Mouse (Mus musculus): Measurements from ENCODE around the gene Kcnd3. TPM values are rescaled to one million over a fixed set of nuclear protein-coding genes. Genes with fewer than 3 reads are reported as not detected.

Kcnd3 gene
- polyA plus RNA-seq, 2 experiments = 0.01 to 0.08 TPM

GRCm38 (mm10) chr3:105569310-105569752 is 117.2 kb downstream of the Kcnd3 start:
- no peaks in the 10 kb centered on the region for H3K9me3 ChIP-seq (ENCODE audit: control insufficient read depth, low read length)
- ATAC-seq (ENCODE audit: insufficient read depth) (no peak), DNase-seq (ENCODE audit: low read depth in 3 of 3, low spot score in 3 of 3) (no peak)
- H3K4me1 ChIP-seq (replicated peaks; ENCODE audit: control insufficient read depth in 2 of 2, insufficient read depth in 2 of 2, low read length in 1 of 2) = no peaks in the 10 kb centered on the region
- no peaks in the 10 kb centered on the region for H3K27me3 ChIP-seq (ENCODE audit: control insufficient read depth, insufficient read depth, low read length)
- no peak overlapping the region for H3K4me2 ChIP-seq (ENCODE audit: low read depth)
- TF ChIP-seq EP300 (IDR thresholded peaks at IDR 0.05; ENCODE audit: low read depth) = no peak
- no peak for TF ChIP-seq CTCF (IDR thresholded peaks at IDR 0.05; ENCODE audit: low read depth)
- no peak overlapping the region for H3K9ac ChIP-seq (replicated peaks)
- WGBS (ENCODE audit: insufficient replicate concordance) = 44% methylated on average over 6 of the region's 6 CpGs
- no peak overlapping the region for H3K27ac ChIP-seq
- H3K36me3 ChIP-seq (replicated peaks; ENCODE audit: control insufficient read depth, insufficient read depth, low read depth) = no peaks in the 10 kb centered on the region
- H3K4me3 ChIP-seq (ENCODE audit: insufficient read depth in 1 of 2, low read depth in 2 of 2, low read length in 2 of 2) = no peak overlapping the region

DNA sequence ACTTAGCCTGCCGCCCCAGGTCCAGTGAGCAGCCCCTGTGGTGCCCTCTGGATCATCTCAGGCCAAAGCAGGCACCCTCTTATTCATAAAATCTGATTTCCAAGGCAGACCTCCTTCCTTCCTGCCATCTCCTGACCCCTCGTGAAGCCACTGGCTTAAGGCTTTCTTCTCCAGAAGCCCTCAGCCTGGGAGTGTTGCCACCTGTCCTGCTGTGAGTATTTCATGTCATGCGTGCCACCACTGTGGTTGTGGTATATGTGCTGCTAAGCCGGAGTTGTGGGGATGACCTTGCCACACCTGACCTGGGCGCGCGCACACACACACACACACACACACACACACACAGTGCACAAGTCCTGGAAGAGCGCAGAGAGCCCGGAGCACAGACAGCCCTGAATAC is 117.8 kb downstream of the Kcnd3 start:
- 72% methylated on average over 9 of the region's 9 CpGs for WGBS (ENCODE audit: insufficient replicate concordance)
- DNase-seq (ENCODE audit: low read depth in 3 of 3, low spot score in 3 of 3) (no peak), ATAC-seq (ENCODE audit: insufficient read depth) (no peak)
- Histone ChIP-seq H3K36me3 (replicated peaks; ENCODE audit: control insufficient read depth, insufficient read depth, low read depth) (no peaks in the 10 kb centered on the region), H3K27ac (no peak overlapping the region), H3K9me3 (ENCODE audit: control insufficient read depth, low read length) (no peaks in the 10 kb centered on the region), H3K4me2 (ENCODE audit: low read depth) (no peak overlapping the region), H3K4me3 (ENCODE audit: insufficient read depth in 1 of 2, low read depth in 2 of 2, low read length in 2 of 2) (no peak overlapping the region), H3K27me3 (ENCODE audit: control insufficient read depth, insufficient read depth, low read length) (no peaks in the 10 kb centered on the region), H3K9ac (replicated peaks) (no peak overlapping the region), H3K4me1 (replicated peaks; ENCODE audit: control insufficient read depth in 2 of 2, insufficient read depth in 2 of 2, low read length in 1 of 2) (no peaks in the 10 kb centered on the region)
- TF ChIP-seq EP300 (IDR thresholded peaks at IDR 0.05; ENCODE audit: low read depth) (no peak), CTCF (IDR thresholded peaks at IDR 0.05; ENCODE audit: low read depth) (no peak)

DNA sequence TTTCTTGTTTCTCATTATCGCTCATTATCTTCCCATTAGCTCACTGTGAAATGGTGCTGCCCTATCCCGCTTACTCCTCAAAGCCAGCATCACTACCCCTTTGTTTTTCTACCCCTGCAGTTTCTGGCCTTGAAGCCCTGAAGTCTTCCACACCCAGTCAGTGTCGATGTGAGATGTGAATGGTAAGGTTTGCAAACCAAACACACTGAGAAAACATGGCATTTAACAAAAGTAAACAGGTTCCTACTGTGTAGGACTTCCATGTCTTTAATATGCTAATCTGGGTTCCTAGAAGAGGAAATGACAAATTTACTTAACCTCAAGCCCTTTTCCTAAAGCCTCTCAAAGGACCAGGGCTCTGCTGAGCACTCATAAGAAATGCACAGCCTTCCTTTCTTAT is 118.7 kb downstream of the Kcnd3 start:
- no peak for TF ChIP-seq EP300 (IDR thresholded peaks at IDR 0.05; ENCODE audit: low read depth)
- TF ChIP-seq CTCF (IDR thresholded peaks at IDR 0.05; ENCODE audit: low read depth) = no peak
- H3K9me3 ChIP-seq (ENCODE audit: control insufficient read depth, low read length) = no peaks in the 10 kb centered on the region
- H3K27me3 ChIP-seq (ENCODE audit: control insufficient read depth, insufficient read depth, low read length) = no peaks in the 10 kb centered on the region
- WGBS (ENCODE audit: insufficient replicate concordance) = 30% methylated on average over 3 of the region's 3 CpGs
- no peak overlapping the region for H3K9ac ChIP-seq (replicated peaks)
- H3K4me2 ChIP-seq (ENCODE audit: low read depth) = no peak overlapping the region
- DNase-seq (ENCODE audit: low read depth in 3 of 3, low spot score in 3 of 3) (no peak), ATAC-seq (ENCODE audit: insufficient read depth) (no peak)
- no peak overlapping the region for H3K4me3 ChIP-seq (ENCODE audit: insufficient read depth in 1 of 2, low read depth in 2 of 2, low read length in 2 of 2)
- H3K27ac ChIP-seq = no peak overlapping the region
- H3K4me1 ChIP-seq (replicated peaks; ENCODE audit: control insufficient read depth in 2 of 2, insufficient read depth in 2 of 2, low read length in 1 of 2) = no peaks in the 10 kb centered on the region
- H3K36me3 ChIP-seq (replicated peaks; ENCODE audit: control insufficient read depth, insufficient read depth, low read depth) = no peaks in the 10 kb centered on the region

DNA sequence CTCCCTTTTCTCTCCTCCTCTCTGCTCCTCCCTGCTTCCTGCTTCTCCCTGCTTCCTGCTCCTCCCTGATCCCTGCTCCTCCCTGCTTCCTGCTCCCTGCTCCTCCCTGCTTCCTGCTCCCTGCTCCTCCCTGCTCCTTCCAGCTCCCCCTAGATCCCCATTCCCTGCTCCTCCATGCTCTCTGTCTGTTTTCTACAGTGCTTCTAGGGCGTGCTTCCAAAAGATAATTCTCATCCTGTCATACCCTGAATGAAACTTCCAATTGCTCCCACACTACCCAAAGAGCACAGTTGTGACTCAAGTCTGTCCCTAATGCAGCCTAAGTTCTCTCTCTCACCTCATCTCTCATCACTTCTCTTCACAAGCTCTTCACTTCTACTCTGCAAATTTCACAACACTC is 119.8 kb downstream of the Kcnd3 start:
- WGBS (ENCODE audit: insufficient replicate concordance) = 38% methylated on average over 1 of the region's 1 CpGs
- TF ChIP-seq EP300 (IDR thresholded peaks at IDR 0.05; ENCODE audit: low read depth) (no peak), CTCF (IDR thresholded peaks at IDR 0.05; ENCODE audit: low read depth) (no peak)

GRCm38 (mm10) chr3:105573156-105573555 is 121.0 kb downstream of the Kcnd3 start:
- Histone ChIP-seq H3K27me3 (ENCODE audit: control insufficient read depth, insufficient read depth, low read length) (no peaks in the 10 kb centered on the region), H3K4me2 (ENCODE audit: low read depth) (no peak overlapping the region), H3K9ac (replicated peaks) (no peak overlapping the region), H3K9me3 (ENCODE audit: control insufficient read depth, low read length) (no peaks in the 10 kb centered on the region), H3K4me1 (replicated peaks; ENCODE audit: control insufficient read depth in 2 of 2, insufficient read depth in 2 of 2, low read length in 1 of 2) (no peaks in the 10 kb centered on the region), H3K36me3 (replicated peaks; ENCODE audit: control insufficient read depth, insufficient read depth, low read depth) (no peaks in the 10 kb centered on the region), H3K4me3 (ENCODE audit: insufficient read depth in 1 of 2, low read depth in 2 of 2, low read length in 2 of 2) (no peak overlapping the region), H3K27ac (no peak overlapping the region)
- WGBS (ENCODE audit: insufficient replicate concordance) = 42% methylated on average over 2 of the region's 2 CpGs
- TF ChIP-seq EP300 (IDR thresholded peaks at IDR 0.05; ENCODE audit: low read depth) (no peak), CTCF (IDR thresholded peaks at IDR 0.05; ENCODE audit: low read depth) (no peak)
- ATAC-seq (ENCODE audit: insufficient read depth) (no peak), DNase-seq (ENCODE audit: low read depth in 3 of 3, low spot score in 3 of 3) (no peak)

More for the DNA sequence above, 119.8 kb downstream of the Kcnd3 start:
- no peaks in the 10 kb centered on the region for H3K9me3 ChIP-seq (ENCODE audit: control insufficient read depth, low read length)
- no peak overlapping the region for H3K9ac ChIP-seq (replicated peaks)
- ATAC-seq (ENCODE audit: insufficient read depth) = no peak
- H3K4me1 ChIP-seq (replicated peaks; ENCODE audit: control insufficient read depth in 2 of 2, insufficient read depth in 2 of 2, low read length in 1 of 2) = no peaks in the 10 kb centered on the region
- no peaks in the 10 kb centered on the region for H3K36me3 ChIP-seq (replicated peaks; ENCODE audit: control insufficient read depth, insufficient read depth, low read depth)
- DNase-seq (ENCODE audit: low read depth in 3 of 3, low spot score in 3 of 3) = no peak
- H3K4me2 ChIP-seq (ENCODE audit: low read depth) = no peak overlapping the region
- H3K4me3 ChIP-seq (ENCODE audit: insufficient read depth in 1 of 2, low read depth in 2 of 2, low read length in 2 of 2) = no peak overlapping the region
- no peaks in the 10 kb centered on the region for H3K27me3 ChIP-seq (ENCODE audit: control insufficient read depth, insufficient read depth, low read length)
- no peak overlapping the region for H3K27ac ChIP-seq
